Mouse (Mus musculus) forebrain, embryonic 14.5 days (tissue): ENCODE data around the gene Plin5. TPM values are rescaled to one million over a fixed set of nuclear protein-coding genes. Genes with fewer than 3 reads are reported as not detected.

Experiments used
- ATAC-seq: fragments of 200-750 bp; cut with Nextera tagmentation; 2 replicates; pipeline ENCODE4 v1.8.0; 2017; ENCODE audit warnings: mild to moderate bottlenecking, moderate library complexity
- DNase-seq: peaks from one replicate; pipeline ENCODE4 v3.0.0-alpha.2; 2015; ENCODE audit warnings: low spot score
- H3K27ac ChIP-seq: fragments of 300-500 bp; sonication (generic); 2 replicates; pipeline ENCODE4 v1.5.1; 2014; ENCODE audit warnings: low read depth, mild to moderate bottlenecking, control low read depth, low read length, moderate library complexity
- H3K27me3 ChIP-seq: fragments of 300-500 bp; sonication (generic); replicated peaks from 2 replicates; pipeline ENCODE4 v1.6.1; 2014; ENCODE audit warnings: low read length, control low read depth, mixed read lengths; ENCODE audit not compliant: control insufficient read depth, insufficient read depth
- H3K36me3 ChIP-seq: fragments of 300-500 bp; sonication (generic); 2 replicates; pipeline ENCODE4 v1.6.1; 2014; ENCODE audit warnings: low read length, control low read depth; ENCODE audit not compliant: control insufficient read depth, insufficient read depth
- H3K4me1 ChIP-seq: fragments of 300-500 bp; sonication (generic); 2 replicates; pipeline ENCODE4 v1.6.1; 2014; ENCODE audit warnings: antibody characterized with exemption, low read length, control low read depth; ENCODE audit not compliant: control insufficient read depth, insufficient read depth
- H3K4me2 ChIP-seq: fragments of 300-500 bp; sonication (generic); 2 replicates; pipeline ENCODE4 v1.6.1; 2014; ENCODE audit warnings: mild to moderate bottlenecking, control low read depth, low read length
- H3K4me3 ChIP-seq: fragments of 300-500 bp; sonication (generic); 2 replicates; pipeline ENCODE4 v1.5.1; 2014; ENCODE audit warnings: low read depth, low read length, control low read depth
- H3K9ac ChIP-seq: fragments of 300-500 bp; sonication (generic); 2 replicates; pipeline ENCODE4 v1.6.1; 2014; ENCODE audit warnings: mild to moderate bottlenecking, low read length, control low read depth, moderate library complexity
- H3K9me3 ChIP-seq: fragments of 300-500 bp; sonication (generic); replicated peaks from 2 replicates; pipeline ENCODE4 v1.6.1; 2016; ENCODE audit warnings: low read length, control low read depth, mixed read lengths; ENCODE audit not compliant: control insufficient read depth
- WGBS: fragments of 180-500 bp; shearing (Covaris S2); extraction: QIAGEN DNeasy Blood & Tissue Kit; methylation state at CpG from one replicate; pipeline ENCODE4 v1.1.7; 2014; 5-methylcytosine and 5-hydroxymethylcytosine counted together
- polyA plus RNA-seq: library from polyadenylated mRNA; unstranded; fragments of >200 nt; fragmentation: Nextera tagmentation; extraction: Ambion mirVana; gene quantifications from 2 replicates; pipeline ENCODE4 v1.2.1, GENCODE M21; 2014

Gene Plin5
- 0.42 and 0.67 TPM in 2 replicates for polyA plus RNA-seq

DNA sequence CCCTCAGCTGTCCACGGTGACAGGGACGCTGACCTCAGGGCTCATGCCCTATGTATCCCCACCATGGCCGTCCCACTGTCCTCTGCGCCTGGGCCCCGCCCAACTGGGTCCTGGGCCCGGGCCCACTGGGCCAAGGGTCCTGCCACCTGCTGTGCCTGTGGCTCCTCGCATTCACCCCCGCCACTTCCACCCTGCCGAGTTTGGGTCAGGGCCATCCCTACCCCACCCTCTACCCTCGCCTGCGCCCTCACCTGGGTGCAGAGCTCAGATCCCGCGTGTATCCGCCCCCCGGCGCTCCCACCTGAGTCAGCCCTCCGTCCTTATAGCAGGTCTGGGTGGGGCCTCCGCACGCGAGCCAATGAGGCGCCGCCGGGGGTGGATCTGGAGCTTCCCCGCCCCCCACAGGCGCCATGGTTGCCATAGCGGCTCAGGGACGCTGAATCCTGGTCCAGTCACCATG is at the start of gene Plin5:
TSS of gene Plin5 (minus strand) at position 346 of the 460 bp plus-strand sequence.
- peak within 1 kb of the TSS; percentile 14; the same call in 1 of the 2 replicates for H3K9ac ChIP-seq
- WGBS, result 2% methylated on average over 27 of the region's 27 CpGs

DNA sequence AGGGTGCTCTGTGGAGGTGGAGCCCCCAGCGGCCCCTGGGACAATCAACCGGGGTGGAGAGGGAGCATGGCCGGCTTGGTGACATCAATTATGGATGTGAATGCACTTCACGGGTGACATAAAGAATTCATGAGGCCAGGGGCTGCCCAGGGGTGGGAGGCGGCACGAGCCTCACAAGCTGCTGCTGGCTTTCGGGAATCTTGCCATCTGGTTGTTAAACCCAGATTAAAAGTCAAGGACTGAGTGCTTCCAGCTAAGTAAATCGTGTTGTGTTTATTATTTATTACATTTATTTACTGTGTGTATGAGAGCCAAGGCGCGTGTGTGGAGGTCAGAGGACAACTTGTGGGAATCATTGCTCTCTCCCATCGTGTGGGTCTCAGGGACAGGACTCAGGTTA is 48.3 kb upstream of the Plin5 start:
- H3K4me3 ChIP-seq, result no peak overlapping the region
- WGBS, result 61% methylated on average over 11 of the region's 11 CpGs
- no peak overlapping the region for H3K4me2 ChIP-seq
- peaks cover 10% of the 10 kb centered on the region; the same call in 1 of the 2 replicates for H3K4me1 ChIP-seq
- H3K9me3 ChIP-seq, result no peaks in the 10 kb centered on the region
- no peaks in the 10 kb centered on the region for H3K36me3 ChIP-seq
- DNase-seq, result no peak
- no peak for ATAC-seq
- no peak overlapping the region for H3K9ac ChIP-seq
- H3K27ac ChIP-seq, result no peak overlapping the region
- no peaks in the 10 kb centered on the region; the same call in 1 of the 2 replicates for H3K27me3 ChIP-seq

More for the DNA sequence above, at the start of gene Plin5:
- H3K27me3 ChIP-seq, result peaks cover 48% of the 10 kb centered on the region
- H3K36me3 ChIP-seq, result no peaks in the 10 kb centered on the region
- H3K4me1 ChIP-seq, result 0 out of 2 replicates have a peak, but pooled peaks cover 4% of the 10 kb centered on the region
- DNase-seq (peak; percentile 34), ATAC-seq (peak; percentile 44; the same call in 1 of the 2 replicates)
- H3K9me3 ChIP-seq, result peaks cover 4% of the 10 kb centered on the region; the same call in 1 of the 2 replicates
- peak within 1 kb of the TSS; percentile 10; the same call in 1 of the 2 replicates for H3K4me3 ChIP-seq
- H3K27ac ChIP-seq, result no peak within 1 kb of the TSS
- peak within 1 kb of the TSS; percentile 46 for H3K4me2 ChIP-seq

DNA sequence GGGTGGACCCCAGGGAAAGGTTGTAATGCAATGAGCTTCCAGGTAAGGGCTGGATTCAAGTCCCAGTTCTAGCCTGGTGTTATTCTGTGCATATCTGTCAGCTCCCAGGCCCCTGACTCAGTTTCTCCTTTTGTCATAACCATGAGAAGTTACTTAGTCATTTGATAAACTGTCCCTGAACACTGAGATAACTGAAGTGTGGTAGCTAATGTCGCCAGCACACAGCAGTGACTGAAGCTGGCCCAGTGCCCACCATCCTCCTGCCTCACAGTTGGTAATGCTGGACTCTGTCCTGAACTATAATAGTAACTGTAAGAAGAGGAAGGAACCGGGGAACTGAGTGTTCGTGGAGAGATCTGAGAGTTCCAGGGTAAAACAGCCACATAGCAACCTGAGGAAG is 47.1 kb upstream of the Plin5 start:
- no peak overlapping the region for H3K27ac ChIP-seq
- no peak overlapping the region for H3K4me2 ChIP-seq
- H3K36me3 ChIP-seq, result no peaks in the 10 kb centered on the region
- no peak for ATAC-seq
- H3K4me1 ChIP-seq, result peaks cover 10% of the 10 kb centered on the region; the same call in 1 of the 2 replicates
- no peaks in the 10 kb centered on the region; the same call in 1 of the 2 replicates for H3K27me3 ChIP-seq
- no peak overlapping the region for H3K4me3 ChIP-seq
- no peak for DNase-seq
- no peak overlapping the region for H3K9ac ChIP-seq
- no peaks in the 10 kb centered on the region for H3K9me3 ChIP-seq
- 79% methylated on average over 3 of the region's 3 CpGs for WGBS

DNA sequence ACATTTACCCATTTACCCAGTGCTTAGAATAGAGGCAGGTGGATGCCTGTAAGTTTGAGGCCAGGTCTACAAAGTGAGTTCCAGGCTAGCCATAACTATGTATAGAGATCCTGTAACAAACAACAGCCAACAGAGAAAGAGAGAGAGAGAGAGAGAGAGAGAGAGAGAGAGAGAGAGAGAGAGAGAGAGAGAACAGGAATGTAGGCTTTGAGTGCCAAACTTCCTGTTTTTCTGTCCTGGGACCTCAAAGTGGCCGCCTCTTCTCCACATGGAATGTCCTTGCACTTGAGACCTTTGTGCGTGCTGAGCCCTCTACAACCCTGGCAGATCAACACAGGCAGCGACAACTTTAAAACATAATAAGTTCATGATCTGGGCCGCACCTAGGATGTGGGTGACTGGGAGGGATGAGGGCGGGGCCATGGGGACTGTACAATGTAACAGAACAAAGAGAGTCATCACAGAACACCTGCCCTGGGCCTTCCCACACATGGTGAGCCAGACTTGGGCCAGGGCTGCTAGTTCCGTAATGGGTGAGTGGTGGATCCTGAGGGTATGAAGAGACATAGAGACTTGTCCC is 46.2 kb upstream of the Plin5 start:
- Histone ChIP-seq H3K9ac (no peak overlapping the region), H3K4me2 (peak overlapping the region; percentile 65), H3K9me3 (no peaks in the 10 kb centered on the region), H3K27ac (no peak overlapping the region), H3K4me1 (peaks cover 10% of the 10 kb centered on the region; the same call in 1 of the 2 replicates), H3K36me3 (no peaks in the 10 kb centered on the region), H3K27me3 (no peaks in the 10 kb centered on the region; the same call in 1 of the 2 replicates), H3K4me3 (no peak overlapping the region)
- ATAC-seq (no peak), DNase-seq (no peak)
- WGBS, result 87% methylated on average over 6 of the region's 6 CpGs

DNA sequence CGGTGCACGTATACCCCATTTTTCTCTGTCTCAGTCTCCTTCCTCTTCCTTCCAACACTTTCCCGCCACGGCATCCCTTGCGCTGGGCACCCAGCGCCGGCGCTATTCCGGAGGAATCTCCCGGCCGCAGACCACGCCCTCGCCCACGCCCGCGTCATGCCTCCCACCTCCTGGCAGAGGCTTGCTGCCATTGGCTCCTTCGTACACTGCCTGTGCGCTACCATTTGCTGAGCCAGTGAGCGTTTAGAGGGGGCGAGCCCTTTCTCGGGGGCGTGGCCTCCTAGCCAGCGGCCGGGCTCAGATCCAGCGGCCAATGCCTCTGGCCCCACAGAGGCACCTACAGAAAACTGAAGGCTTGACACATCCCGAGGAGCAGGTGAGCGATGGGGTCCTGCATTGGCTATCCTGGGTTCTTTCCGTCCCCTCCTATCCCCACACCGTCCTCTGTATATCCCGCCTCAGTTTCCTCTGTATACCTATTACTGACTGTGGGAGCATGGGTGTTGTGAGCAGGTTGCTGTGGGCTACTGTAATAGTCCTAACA is 44.9 kb upstream of the Plin5 start, which contains the start of gene Tnfaip8l1:
TSS of gene Tnfaip8l1 (plus strand) at position 247 of the 544 bp plus-strand sequence.
- no peak within 1 kb of the TSS for H3K27ac ChIP-seq
- 1% methylated on average over 30 of the region's 30 CpGs for WGBS

DNA sequence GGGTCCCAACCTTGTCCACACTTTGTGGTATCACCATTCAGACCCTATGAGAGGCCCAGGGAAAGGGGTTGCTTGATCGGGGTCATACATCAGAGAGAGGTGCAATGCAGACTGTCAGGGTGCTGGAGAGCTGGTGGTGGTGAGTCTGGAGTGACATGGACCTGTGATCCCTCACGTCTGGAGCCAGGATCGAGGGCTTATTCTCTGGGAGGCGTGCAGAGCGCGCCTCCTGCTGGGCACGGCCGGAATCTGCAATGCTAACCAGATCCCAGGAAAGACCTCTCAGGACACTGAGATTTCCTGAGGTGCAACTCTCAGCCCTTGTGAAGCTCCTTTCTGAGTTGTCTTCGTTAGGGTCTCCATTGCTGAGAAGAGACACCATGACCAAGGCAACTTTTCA is 42.3 kb upstream of the Plin5 start:
- H3K9me3 ChIP-seq, result no peaks in the 10 kb centered on the region
- no peak for ATAC-seq
- WGBS, result 4% methylated on average over 9 of the region's 9 CpGs
- H3K4me3 ChIP-seq, result no peak overlapping the region
- H3K9ac ChIP-seq, result no peak overlapping the region
- H3K4me1 ChIP-seq, result peaks cover 10% of the 10 kb centered on the region; the same call in 1 of the 2 replicates
- no peak overlapping the region for H3K27ac ChIP-seq
- DNase-seq, result peak; percentile 68
- H3K27me3 ChIP-seq, result peaks cover 6% of the 10 kb centered on the region; the same call in 1 of the 2 replicates
- no peak overlapping the region for H3K4me2 ChIP-seq
- H3K36me3 ChIP-seq, result no peaks in the 10 kb centered on the region

More for the DNA sequence above, 44.9 kb upstream of the Plin5 start, which contains the start of gene Tnfaip8l1:
- ATAC-seq, result peak; percentile 98
- H3K9me3 ChIP-seq, result no peaks in the 10 kb centered on the region
- no peaks in the 10 kb centered on the region; the same call in 1 of the 2 replicates for H3K27me3 ChIP-seq
- DNase-seq, result peak; percentile 96
- peaks cover 10% of the 10 kb centered on the region; the same call in 1 of the 2 replicates for H3K4me1 ChIP-seq
- H3K4me2 ChIP-seq, result peak within 1 kb of the TSS; percentile 65
- peak within 1 kb of the TSS; percentile 36 for H3K4me3 ChIP-seq
- no peaks in the 10 kb centered on the region for H3K36me3 ChIP-seq
- peak within 1 kb of the TSS; percentile 55 for H3K9ac ChIP-seq

DNA sequence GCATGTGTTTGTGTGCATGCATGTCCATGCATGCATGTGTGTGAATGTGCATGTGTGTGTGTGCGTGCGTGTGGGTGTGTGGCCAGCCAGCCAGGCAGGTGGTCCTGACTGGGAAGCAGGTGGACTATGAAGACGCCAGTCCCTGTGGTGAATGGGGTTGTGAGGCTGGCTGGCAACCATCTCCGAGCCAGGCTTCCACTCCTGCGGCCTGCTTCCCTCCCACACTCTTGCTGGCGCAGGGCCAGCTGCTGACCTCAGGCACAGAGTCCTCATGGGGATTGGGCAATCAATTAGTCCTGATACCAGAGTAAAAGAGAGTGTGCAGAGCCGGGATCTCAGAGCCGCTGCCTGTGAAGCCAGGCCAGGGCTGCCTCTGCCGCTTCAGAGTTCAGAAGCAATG is 36.2 kb upstream of the Plin5 start:
- H3K9ac ChIP-seq, result no peak overlapping the region
- H3K36me3 ChIP-seq, result no peaks in the 10 kb centered on the region
- ATAC-seq (peak; percentile 64), DNase-seq (peak; percentile 74)
- no peaks in the 10 kb centered on the region for H3K9me3 ChIP-seq
- no peak overlapping the region for H3K27ac ChIP-seq
- H3K4me1 ChIP-seq, result no peaks in the 10 kb centered on the region
- no peak overlapping the region for H3K4me2 ChIP-seq
- no peak overlapping the region for H3K4me3 ChIP-seq
- peaks cover 18% of the 10 kb centered on the region for H3K27me3 ChIP-seq
- WGBS, result 34% methylated on average over 9 of the region's 9 CpGs

DNA sequence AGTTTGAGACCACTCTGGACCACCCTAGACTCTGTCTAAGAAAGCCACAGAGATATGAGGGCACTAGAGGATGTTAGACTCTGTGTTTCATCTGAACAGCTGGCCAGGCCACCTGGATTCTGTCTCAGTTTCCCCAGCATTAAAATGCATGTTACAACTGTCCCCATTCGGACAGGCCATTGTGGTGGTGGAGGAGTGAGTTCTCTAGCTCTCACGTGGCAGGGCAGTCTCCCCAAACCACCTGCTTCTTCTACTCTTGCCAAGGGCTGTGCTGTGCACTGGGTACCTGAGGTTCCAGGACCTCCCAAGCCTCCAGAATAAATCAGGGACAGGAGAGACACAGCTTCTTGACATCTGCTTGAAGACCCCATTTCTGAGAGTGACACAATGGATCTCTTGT is 32.5 kb upstream of the Plin5 start:
- 41% methylated on average over 2 of the region's 2 CpGs for WGBS
- H3K36me3 ChIP-seq, result no peaks in the 10 kb centered on the region
- H3K27me3 ChIP-seq, result peaks cover 19% of the 10 kb centered on the region
- no peak overlapping the region for H3K27ac ChIP-seq
- no peak overlapping the region for H3K4me3 ChIP-seq
- H3K4me2 ChIP-seq, result no peak overlapping the region
- no peak for ATAC-seq
- H3K4me1 ChIP-seq, result no peaks in the 10 kb centered on the region
- no peaks in the 10 kb centered on the region for H3K9me3 ChIP-seq
- no peak overlapping the region for H3K9ac ChIP-seq
- DNase-seq, result no peak
